Mouse (Mus musculus): ENCODE results near the gene Col28a1.
"Not testable (repeated sequence)": the region's sequence is repeated elsewhere in the genome, so short reads cannot be mapped to it uniquely, and the experiment has no call there.

The Col28a1 gene

DNA sequence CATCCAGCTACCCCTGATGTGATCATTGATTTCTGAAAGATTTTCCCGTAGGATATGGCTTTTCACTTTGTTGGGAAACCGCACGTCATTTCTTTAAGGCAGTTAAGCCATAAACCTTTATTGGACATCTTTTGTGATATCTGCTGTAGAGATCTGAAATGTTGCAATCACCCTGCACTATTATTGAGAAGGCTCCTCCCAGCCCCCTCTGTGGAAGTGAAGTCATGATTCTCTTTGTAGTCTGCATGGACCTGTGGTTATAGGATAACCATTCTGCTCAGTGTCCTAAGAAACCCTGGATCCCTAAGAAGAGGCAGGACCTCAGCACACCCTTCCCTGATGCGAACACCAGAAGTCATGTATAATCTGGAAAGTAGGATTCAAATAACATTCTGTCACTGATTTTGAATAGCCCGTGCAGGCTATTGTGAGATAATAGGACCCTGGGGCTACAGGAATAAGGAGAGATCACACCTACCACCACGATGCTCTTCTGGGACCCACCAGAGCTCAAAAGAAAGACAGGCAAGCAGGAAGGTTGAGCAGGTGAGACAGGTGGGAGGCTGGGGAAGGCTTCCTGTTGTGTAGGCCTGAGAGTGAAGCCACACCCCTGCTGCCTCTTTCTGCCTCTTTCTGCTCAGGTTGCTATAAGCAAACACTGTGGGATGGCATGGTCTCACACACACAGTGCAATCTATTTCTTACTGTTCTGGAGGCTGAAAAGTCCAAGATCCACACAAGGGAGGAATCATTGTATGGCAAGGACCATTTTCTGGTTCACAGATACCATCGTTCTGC is 166.9 kb downstream of the Col28a1 start:
- no peak for DNase-seq (ENCODE audit: low read depth, low spot score)

DNA sequence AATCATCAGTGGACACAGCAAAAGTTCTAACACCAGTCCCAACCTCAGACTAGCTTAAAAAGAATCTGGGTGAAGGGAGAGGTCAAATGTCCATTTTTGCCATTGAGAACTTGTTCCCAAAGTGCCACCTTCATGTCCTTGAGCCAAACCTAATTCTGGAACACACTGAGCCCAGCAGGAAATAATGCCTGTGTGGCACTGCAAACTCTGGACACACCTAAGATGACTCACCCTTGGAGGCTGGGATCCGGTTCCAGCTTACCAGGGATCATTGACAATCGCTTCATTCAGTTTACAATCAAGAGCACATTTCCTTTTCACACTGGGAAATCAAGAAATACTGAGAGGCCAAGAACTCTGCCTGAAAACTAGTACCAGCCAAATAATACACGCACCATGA is 168.9 kb downstream of the Col28a1 start:
- no peak for DNase-seq (ENCODE audit: low read depth, low spot score)

GRCm38 (mm10) chr6:7994736-7995135 is 197.7 kb downstream of the Col28a1 start:
- DNase-seq (ENCODE audit: low read depth, low spot score): no peak

DNA sequence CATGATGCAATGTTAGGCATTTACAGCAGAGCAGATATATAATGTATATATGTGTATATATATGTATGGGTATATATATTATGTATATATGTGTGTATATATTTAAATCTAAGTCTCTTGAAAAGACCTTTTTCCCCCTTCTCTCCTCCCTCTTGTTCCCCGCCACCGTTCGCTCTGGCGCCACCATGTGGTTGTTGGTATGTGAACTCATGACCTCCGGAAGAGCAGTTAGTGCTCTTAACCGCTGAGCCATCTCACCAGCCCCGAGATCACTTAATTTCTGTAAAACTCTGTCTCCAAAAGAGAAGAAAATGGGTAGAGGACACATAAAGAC is 208.8 kb downstream of the Col28a1 start:
- peak; percentile 14 for DNase-seq (ENCODE audit: low read depth, low spot score)

DNA sequence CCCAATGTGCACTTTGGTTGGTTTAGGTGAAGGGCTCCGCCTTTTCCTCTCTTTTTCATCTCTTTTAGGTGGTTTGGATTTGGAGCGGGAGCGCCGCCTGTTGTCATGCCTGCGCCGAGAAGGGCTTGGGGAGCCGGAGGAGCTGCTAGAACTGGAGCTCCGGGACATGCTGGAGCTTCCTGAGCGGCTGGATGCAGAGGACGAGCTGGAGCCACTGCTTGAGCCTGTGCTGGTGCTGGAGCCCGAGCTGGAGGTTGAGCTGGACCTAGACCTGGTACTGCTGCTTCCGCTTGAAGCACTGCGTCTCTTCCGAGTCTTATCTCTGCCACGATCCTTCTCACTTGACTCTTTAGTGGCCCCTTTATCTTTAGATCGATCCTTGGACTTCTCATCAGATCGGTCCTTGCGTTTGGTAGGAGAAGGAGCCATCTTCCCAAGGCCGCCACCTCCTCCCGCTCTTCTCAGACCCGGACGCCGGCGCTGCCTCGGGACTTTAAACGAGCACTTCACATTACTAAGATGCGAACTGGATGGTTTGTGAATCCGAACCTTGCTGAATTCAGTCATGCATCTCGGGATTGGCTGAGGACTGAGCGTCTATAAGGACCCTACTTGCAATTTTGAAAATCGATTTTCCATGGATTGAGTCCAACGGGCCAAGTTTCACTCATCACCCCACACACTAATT is 209.3 kb downstream of the Col28a1 start:
- DNase-seq (ENCODE audit: low read depth, low spot score): not testable (repeated sequence)

DNA sequence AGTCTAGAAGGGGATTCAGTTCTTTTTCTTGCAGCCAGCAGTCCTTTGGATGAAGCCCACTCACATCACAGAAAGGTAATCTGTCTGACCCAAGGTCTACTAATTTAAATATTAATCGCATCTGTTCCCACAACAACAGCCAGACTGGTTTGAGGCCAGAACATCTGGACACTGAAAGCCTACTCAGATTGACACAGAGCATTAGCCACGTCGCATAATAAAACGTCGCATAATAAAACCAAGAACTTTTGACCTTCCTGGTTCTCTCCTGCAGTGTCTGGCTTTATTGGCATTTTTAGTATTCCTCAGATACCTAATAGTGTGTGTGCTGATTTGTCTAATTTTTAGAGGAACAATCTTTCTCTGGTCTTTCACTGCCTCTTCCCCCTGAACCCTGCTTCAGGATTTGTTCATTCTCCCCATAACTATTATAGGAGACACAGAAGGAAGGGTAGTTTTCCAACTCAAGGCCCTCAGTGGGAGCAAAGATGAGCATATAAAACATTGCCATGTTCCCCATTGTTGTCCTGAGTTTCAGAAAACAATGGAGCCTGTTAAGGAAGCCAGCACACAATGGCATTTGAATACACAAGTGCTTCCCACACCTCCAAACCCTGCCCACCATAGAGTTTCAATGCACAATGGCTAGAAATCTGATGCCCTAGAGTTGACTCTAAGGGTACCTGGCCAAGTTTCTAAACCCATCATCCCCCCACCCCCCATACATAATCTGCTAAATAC is 221.2 kb downstream of the Col28a1 start:
- DNase-seq (ENCODE audit: low read depth, low spot score): no peak

DNA sequence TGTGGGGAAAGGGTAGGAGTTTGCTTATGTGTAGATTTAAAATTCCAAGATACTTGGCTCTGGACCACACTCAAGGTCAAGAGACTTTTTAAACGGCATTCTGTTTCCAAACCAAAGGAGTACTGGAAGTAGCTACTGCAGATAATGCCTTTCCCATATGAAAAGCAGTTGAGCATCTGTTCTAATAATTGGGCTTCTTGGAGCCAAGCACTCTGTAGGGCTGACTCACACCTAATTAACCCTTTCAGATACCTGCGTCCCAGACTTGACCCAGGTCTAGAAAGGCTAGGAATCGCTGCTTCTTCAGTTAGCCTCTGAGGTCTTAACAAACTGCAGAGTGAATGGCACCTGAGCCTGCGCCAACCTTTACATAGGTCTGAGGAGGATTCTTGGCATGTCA is 223.0 kb downstream of the Col28a1 start:
- DNase-seq (ENCODE audit: low read depth, low spot score): no peak

- no peak for DNase-seq (ENCODE audit: low read depth, low spot score)
These were observed 226.4 kb downstream of the Col28a1 start for GRCm38 (mm10) chr6:7965833-7966522.

DNA sequence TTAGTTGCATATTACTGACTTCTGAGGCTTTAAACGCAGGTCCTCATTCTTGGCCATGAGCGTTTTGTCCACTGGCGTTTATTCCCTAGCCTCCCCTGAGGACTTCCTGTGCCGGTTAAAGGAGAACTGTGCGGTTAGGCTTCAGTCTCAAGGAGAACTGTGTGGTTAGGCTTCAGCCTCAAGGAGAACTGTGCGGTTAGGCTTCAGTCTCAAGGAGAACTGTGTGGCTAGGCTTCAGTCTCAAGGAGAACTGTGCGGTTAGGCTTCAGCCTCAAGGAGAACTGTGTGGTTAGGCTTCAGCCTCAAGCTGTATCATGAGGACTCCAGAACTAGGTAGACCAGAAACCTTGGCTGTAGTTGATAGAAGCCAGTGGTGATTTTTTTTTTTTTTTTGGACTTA is 229.7 kb downstream of the Col28a1 start:
- no peak for DNase-seq (ENCODE audit: low read depth, low spot score)

DNA sequence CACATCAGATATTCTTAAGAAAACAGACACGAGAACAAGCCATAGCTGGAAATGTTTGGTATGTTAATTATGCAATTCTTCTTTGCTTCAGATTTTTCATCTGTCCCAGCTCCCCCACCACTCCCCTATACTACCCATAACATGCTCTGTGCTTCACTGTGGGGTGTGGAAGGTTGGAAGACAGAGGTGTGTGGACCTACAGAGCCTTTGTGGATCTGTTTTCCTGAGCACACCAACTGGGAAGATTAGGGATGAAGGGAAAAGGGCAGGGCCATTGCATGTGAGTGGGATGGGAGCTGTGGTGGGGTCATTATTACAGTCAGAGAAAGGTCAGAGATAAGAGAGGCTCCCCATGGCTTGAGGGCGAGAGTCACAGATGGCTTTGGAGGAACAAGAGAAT is 240.2 kb downstream of the Col28a1 start:
- DNase-seq (ENCODE audit: low read depth, low spot score): no peak

GRCm38 (mm10) chr6:7951778-7952177 is 240.6 kb downstream of the Col28a1 start:
- DNase-seq (ENCODE audit: low read depth, low spot score): no peak

Measured in retina, postnatal 7 days (tissue).